Mouse (Mus musculus): ENCODE measurements around the gene Pspn.

Gene Pspn

DNA sequence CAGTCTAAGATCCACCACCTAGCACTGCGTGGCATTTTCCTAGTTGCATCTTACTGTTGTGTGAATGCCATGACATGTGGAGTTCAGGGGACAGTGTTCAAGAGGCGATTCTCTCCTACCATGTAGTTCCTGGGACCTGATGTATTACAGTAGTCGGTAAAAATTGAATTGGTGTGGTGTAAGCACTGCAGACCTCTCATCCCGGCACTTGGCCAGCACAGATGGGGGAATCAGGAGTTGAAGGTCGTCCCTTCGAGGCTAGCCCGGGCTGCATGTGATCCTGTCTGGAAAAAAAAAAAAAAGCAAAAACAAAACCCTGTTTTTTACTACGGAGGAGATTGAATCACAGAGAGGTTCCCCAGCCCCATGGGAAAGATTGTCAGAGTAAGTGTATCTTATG lies 4.8 kb downstream of the Pspn start:
- DNase-seq, result peak; percentile 17

DNA sequence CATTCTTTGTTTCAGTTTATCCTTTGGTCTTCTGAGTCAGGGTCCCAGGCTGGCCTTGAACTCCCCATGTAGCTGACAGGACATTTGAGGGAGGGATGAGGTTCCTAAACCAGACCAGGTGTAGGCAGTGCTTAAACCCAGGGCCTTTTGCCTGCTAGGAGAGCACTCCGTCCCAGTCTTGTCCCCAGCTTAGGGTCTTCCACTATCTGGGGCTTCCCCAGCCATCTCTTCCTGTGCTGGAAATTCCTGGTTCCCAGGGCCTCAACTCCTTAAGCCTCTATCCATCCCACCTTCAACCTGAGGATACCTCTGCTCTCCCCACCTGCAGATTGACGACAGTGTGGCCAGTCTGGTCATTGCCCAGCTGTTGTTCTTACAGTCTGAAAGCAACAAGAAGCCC lies 8.9 kb downstream of the Pspn start:
- DNase-seq, result peak; percentile 39

DNA sequence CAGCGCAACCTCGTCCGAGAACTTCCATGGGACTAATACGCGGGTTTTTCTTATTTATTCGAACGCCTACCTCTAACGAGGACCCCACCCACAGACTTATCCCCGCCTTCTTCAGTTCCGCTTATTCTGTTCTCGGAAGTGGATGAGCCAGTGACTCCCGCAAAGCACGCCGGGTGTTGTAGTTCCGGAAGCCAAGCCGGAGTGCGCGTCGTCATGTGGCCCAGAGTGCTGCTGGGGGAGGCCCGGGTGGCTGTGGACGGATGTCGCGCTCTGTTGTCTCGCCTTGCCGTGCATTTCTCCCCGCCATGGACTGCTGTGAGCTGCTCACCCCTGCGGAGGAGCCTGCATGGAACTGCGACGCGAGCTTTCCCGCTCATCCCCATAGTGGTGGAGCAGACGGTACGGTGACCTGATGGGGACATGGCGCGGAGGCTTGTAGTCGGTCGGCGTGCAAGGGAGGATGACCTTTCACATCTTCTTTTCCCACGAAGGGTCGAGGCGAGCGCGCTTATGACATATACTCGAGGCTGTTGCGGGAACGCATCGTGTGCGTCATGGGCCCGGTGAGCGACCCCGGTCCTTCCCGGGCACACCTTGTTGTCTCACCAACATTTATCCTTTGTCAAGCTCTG lies 9.6 kb downstream of the Pspn start, which contains the start of gene Clpp:
TSS of gene Clpp (plus strand) at position 191 of the 632 bp plus-strand sequence.
- peak; percentile 96 for DNase-seq

DNA sequence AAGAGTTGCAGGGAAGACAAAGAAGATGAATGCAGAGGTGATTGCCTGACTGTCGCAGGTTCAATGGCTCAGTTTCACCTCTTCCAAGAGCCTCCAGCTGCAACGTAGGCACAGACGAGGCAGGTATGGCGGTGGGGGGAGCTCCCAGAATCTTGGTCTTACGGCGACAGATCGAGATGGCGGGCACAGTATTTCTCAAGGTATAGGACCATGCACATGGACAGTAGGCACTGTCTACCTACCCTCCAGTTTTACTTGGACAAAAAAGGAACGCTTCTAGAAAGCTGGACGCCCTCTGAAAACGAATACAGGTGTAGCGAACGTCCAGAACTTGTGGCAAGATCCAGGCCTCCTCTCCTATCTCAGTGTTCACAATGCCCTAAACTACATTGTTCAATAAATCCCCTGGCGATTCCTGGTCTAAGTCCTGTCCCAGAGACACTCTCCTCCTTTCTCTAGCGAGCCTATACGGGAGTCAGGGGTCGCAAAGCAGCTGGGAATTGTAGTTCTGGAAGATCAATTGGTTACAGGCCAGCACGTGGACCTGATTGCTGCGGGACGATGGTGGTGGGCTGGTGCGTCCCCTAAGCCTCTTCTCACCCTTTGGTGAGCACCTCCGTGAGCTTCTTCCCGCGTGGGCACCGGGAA lies 10.2 kb downstream of the Pspn start:
- DNase-seq, result peak; percentile 88

DNA sequence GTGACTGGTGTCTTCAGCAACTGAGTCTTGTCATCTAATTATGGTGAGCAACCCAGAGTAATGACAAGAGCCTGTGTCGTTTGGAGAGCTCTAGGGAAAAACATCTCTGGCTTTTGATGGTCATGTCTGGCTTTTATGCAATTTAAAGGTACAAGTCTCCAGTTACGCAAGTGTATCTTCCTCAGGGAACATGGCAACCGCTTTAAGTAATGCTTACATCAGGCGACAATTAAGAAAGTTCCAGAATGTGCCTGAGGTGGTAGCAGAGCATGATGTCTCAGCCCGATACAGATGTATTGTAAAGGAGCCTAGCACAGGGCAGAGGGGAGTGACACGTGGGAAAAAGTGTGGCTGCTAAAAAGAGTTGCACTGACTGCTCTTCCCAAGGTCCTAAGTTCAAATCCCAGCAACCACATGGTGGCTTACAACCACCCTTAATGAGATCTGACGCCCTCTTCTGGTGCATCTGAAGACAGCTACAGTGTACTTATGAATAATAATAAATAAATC lies 10.8 kb downstream of the Pspn start:
- peak; percentile 59 for DNase-seq

DNA sequence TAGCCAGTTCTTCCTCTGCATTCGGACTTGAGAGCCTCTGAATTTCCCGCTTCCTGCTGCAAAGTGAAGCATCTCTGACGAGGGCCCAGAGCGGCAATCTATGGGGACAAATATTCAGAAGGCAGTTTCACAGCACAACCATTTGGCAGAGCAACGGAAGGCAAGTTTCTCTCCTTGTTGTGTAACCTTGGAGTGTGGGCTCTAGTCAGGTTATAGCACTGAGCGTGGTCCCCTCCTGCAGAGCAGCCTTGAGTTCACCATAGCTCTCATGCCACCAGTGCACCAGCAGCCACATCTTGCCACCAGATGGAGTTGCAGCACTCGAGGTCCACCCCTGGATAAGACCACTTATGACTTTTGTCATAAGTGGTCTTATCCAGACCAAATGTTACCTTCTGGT lies 11.4 kb downstream of the Pspn start:
- peak; percentile 47 for DNase-seq

DNA sequence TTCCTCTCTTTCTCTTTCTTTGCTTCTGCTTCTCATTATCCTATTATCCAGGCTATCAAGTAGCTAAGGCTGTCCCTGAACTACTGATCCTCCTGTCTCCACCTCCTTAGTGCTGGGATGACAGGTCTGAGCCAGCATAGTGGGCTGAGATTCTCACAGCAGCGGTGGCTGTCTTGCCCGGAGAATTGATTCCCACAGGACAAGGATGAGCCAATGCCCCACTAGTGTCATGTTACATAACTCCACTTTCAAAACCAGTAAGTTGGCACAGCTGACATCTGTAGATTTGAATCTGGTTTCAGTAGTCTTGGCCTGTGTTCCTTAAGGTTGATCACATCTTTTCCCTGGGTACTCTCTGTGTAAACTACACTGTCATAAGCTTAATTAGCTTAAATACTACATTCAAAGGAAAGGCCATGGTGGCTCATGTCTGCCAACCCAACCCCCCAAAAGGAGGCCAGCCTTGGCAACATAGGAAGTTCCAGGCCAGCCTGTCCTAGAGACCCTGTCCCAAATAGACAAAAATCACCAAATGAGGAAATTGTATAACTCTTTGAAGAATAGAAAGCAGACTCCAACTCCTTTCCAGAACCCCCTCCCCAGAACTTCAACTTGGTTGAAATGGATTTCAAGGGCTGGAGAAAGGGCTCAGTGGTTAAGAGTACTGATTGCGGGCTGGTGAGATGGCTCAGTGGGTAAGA lies 13.6 kb downstream of the Pspn start:
- no peak for DNase-seq

DNA sequence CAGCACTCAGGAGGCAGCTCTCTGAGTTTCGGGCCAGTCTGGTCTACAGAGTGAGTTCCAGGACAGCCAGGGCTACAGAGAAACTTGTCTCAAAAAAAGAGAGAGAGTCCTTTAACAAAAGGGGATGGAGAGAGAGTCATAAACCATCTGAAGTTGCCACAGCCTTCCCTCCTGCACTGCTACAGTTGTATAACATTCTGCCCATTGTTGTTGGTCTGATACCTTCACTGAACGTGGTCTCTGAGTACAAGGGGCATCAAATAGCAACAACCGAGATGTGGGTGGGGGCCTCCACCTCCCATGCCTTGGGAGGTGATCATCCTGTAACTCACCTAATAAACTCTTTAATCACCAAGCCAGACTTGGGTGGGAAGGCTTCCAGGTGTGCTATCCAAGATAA lies 14.2 kb downstream of the Pspn start:
- DNase-seq, result no peak

DNA sequence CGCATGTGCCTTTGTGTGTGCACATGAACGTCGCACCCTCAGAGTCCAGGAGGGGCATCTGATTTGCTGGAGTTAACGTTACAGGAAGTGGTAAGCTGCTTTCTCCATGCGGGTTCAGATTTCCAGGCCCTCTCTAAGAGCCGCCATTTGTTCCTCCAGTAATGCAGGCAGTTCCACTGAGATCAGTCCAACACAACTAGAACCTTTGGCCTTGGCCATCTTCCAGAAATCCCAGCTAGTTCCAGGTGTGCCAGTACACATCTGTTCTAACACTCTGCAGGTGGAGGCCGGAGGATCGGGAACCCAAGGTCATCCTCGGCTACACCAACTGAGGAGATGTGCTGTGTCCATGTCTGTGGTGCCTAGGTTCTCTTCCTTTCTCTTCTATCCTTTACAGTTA lies 14.9 kb downstream of the Pspn start:
- no peak for DNase-seq

DNA sequence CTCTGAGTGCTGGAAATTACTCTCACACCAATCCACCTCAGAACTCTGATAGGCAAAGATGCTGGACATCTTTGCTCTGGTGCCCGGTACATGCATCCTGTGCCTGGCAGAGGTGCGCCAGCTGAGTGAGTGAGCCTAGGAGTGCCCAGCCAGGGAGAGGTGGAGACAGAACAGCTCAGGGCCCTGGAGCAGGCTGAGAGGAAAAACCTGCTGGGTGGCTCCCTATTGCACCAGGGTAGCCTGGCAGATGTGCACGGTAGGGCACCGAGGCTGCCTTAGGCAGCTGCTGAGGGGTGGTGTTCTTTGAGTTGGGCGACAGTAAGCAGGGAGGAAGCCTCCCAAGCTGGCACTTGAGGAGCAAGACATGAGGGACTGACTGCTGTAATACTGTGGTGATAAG lies 17.8 kb downstream of the Pspn start, which contains the start of gene Acer1:
TSS of gene Acer1 (minus strand) at position 114 of the 400 bp plus-strand sequence.
- no peak for DNase-seq

DNA sequence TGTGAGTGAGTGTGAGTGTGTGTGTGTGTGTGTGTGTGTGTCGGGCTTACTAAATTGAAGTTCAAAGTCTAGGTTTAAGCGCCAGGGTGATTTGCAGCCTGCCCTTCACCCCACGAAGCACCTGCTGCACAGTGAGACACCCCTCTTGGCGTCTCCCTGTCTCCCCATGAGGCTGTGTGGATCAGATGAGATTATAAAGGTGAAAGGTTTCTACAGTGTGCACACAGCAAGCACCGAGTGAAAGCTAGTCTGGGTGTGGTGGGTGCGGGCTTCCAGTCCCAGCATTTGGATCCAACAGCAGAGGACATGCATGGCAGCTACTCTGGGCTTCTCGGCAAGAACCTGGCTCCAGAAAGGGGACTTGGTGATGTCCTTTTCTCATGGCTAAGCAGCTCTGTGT lies 18.8 kb downstream of the Pspn start:
- DNase-seq, result no peak

DNA sequence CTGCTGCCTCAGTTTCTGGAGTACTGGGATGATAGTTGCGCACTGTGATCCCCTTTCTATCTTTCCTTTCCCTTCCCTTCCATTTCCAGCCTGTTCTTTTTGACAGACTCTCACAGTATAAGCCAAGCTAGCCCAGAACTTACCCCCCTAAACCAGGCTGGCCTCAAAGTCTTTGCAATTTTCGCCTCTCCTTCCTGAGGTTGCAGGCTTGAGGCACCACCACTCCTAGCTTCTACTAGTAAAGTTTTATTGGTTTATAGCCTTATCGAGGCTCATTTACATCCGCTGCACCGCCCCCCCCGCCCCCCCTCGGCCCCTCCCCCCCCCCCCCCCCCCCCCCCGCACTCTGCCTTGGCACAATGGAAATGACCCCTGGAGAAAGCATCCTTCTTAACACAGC lies 20.3 kb downstream of the Pspn start:
- DNase-seq, result no peak

DNA sequence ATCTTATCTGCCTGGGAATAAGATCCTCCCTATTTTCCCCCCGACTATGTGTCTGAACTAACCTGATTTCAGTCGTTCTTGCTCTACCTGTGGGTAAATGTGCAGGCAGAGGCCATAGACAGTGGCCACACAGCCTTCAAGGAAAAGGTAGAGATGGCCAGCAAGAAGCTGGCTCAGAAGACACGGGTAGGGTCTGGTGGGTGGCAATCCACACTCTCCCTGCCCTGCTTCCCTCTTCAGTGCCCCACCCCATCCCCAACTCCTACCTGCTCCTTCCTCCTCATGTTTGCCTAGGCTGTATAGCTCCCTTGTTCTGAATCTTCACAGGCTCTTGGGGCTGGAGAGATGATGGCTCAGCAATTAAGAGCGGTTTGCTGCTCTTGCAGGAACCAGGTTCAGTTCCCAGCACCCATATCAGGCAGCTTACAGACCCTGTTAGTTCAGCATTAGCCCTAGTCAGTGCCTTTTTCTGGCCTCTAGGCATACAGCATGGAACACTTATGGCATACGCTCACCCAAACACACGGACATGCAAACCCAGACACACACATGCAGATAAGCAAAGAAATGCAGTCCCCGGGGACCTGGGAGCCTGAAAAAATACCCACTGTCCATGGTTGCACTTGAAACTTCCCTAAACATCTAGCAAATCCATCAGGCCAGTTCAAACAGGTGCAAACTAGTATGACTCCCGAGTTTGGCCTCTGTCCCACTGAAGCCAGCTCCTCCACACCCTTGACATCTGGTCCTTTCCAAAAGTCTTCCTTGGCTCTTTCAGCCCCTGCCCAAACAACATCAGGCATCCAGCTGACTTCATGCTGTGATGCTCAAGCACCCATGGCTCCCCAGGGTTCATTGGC lies 23.1 kb downstream of the Pspn start:
- no peak for DNase-seq

DNA sequence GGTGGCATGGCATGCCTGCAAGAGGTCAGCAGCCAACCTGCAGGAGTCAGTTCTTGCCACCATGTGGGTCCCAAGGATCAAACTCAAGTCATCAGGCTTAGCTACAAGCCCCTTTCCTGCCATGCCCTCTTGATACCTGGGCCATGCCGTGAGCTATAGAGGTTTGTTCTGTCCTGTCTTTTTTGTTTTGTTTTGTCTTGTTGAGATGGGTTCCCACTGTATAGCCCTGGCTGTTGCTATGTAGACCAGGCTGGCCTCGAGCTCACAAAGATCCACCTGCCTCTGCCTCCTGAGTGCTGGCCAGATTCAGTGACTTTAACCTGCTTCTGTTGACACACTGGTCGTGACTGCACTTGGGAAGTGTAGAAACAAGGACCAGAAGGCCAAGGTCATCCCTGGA lies 24.4 kb downstream of the Pspn start:
- DNase-seq, result no peak

DNA sequence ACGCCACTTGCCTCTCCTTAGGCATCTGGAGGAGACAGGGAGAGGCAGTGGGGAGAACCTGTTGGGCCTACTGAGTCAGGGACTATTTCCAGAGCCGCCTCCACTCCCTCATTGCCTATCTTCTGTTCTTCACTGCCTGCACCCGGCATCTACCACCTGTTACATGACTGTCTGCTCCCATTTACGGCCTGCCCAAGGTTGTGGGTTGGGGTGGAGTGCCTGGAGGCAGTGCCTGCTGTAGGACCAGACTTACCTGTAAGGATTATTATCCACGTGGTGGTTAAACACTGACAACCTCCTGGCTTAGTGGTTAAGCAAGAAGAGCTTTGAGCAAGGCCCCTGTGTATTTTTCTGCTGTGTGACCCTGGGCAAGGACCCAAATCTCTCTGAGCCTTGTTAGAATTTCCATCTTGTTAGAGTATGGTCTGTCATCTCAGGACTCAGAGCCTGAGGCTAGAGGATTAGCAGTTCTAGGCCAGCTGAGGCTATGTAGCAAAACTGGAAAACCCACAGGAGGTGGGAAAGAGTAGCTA lies 25.0 kb downstream of the Pspn start:
- no peak for DNase-seq

DNA sequence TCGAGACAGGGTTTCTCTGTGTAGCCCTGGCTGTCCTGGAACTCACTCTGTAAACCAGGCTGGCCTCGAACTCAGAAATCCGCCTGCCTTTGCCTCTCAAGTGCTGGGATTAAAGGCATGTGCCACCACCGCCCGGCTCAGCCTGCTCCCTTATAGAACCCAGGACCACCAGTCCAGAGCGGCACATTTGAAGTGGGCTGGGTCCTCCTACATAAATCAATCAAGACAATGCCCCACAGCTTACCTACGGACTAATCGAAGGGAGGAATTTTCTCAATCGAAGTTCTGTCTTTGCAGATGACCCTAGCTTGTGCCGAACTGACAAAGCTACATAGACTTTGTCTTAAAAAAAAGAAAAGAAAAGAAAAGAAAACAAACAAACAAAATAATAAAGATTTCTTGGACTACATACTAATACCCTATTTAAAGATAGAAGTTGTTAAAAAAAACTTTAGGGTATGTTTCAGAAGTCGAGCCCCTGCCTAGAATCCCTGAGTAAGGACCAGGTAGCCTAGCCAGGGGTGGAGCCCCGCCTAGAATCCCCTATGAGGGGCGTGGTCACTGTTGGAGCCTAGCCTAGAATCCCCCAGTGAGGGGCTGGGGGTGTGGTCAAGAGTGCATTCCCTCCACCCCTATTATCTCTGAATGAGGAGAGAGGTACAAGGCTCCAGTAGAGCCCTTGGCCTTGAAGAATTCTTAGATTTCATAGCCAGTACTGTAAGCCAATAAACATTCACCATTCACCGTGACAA lies 25.7 kb downstream of the Pspn start:
- no peak for DNase-seq

DNA sequence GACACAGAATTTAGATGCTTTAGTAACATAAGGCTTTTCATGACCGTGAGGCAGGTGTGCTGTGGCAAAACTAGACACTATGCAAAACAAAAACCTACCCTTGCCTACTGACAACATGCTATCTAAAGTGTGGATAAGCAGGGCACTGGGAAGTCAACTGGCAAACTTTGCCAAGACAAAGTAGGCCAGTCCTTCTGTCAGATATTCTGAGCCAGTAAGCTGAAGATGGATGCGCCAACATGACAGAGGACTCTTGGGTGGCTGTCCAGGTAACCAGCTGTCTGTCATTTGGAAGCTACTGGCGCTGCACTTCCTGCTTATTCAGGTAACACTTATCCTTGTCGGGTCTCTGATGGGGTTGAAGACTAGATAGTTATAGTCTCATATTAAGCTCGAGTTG lies 29.7 kb downstream of the Pspn start:
- no peak for DNase-seq

DNA sequence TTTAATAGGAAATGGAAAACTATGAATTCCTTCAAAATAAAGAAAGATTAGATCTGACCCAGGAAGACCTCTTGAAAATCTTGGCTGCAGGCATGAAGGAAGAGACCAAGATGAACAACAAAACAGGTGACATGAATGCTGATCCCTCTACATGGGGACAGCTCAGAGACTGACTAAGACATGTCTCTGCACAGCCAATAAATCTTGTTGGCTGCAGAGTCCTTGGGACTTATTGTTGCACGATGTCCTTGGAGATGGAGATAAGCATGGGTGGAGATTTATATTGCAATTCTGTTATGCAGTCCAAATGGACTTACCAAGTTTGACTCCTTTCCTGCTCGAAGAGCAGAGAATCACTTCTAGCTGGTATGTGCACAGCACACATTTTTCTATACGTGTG lies 30.5 kb downstream of the Pspn start:
- no peak for DNase-seq

DNA sequence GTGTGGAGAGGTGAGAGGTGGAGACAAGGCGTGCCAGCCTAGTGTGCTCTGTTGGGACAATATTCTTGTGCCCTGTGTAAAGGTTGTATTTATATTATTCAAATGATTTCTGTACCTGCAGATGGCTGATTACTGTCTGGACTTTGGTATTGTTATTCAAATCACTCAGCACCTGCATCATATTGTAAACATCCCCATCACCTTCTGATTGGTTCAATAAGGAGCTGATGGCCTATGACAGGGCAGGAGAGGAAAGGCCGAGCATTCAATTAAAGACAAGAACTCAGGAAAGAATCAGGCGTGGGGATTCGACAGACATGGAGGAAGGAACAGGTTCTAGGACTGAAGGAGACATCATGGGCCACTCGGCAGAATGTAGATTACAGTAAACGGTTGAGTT lies 36.2 kb downstream of the Pspn start:
- DNase-seq, result no peak

DNA sequence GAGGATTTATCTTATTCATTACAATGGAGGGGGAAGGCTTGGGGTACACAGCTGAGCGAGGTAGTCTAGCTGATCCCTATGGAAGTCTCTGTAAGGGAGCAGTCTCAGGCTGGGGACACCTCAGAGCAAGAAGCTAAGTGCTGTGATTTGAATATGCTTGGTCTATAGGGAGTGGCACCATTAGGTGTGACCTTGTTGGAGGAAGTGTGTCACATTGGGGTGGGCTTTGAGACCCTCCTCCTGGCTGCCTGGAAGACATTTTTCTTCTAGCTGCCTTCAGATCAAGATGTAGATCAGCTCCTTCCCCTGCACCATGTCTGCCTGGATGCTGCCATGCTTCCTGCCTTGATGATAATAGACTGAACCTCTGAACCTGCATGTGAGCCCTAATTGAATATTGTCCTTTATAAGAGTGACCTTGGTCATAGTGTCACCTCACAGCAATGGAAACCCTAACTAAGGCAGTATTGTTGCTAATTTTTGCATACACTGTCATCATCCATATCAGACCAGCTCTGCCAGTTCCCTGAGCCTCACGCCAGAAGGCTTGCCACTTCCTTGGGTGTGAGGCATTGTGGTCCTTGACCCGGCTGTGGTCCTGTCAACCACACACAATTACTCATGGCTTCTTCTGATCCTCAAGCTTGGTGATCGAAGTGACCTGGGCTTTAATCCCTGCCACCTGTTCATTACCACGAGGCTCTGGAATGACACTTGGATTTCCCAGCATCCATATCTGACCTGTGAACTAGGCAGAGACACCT lies 37.0 kb downstream of the Pspn start:
- DNase-seq, result no peak

DNA sequence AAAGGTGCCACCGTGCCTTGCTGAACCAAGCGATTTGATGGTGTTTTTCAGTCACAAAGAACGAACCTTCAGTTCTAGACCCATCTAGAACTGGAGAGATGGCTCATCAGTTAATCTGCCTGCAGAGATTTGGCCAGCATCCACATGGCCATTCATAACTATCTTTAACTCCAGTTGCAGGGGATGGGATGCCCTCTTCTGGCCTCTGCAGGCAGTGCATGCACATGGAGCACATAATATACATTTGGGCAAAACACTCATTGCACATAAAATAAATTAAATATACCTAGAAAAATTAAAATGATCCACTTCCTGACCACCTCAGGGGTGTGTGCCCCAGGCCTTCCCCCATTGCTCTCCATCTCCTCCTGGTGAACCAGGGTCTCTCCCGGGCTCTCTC lies 37.9 kb downstream of the Pspn start:
- no peak for DNase-seq
